Comparison of ENCODE assay signal across 13 mouse cellular contexts in genomic region chr7:66384213-66384612, GRCm38 (mm10). TPM values are rescaled to one million over a fixed set of nuclear protein-coding genes. Genes with fewer than 3 reads are reported as not detected.
DNase-seq lines count a peak whose midpoint lies in the region; ATAC-seq and TF ChIP-seq lines count a peak whose summit lies in the region.
"Had no signal": no experiment of that assay in that cellular context is flagged by ENCODE, and none has a peak within 500 bp of the region (broad histone marks: within the 10 kb centered on the region; RNA-seq: fewer than 3 reads in every experiment).

No protein-coding gene starts in this region.

- peak overlapping the region; percentile 41 for H3K4me3 ChIP-seq in gastrocnemius, adult 2 months
- H3K4me3 ChIP-seq in liver, embryonic 16.5 days (ENCODE audit: low read depth, low read length): no peak overlapping the region
- H3K4me3 ChIP-seq in liver, embryonic 12.5 days: no peak overlapping the region
- H3K4me3 ChIP-seq: erythroblast, embryonic 14.5 days; midbrain, embryonic 15.5 days had no signal

- H3K4me1 ChIP-seq in liver, embryonic 16.5 days (ENCODE audit: control insufficient read depth, low read depth, low read length): peaks cover 7% of the 10 kb centered on the region; the same call in 1 of the 2 replicates
- H3K4me1 ChIP-seq in liver, embryonic 12.5 days: peaks cover 6% of the 10 kb centered on the region

- no peaks in the 10 kb centered on the region for H3K9me3 ChIP-seq in liver, embryonic 16.5 days (replicated peaks; ENCODE audit: control insufficient read depth, low read length)
- H3K9me3 ChIP-seq in liver, embryonic 12.5 days (replicated peaks): no peaks in the 10 kb centered on the region
- H3K9me3 ChIP-seq: midbrain, embryonic 15.5 days had no signal

- ATAC-seq in liver, embryonic 16.5 days (ENCODE audit: low read depth): no peak
- no peak for ATAC-seq in liver, embryonic 12.5 days
- peak; percentile 74 for ATAC-seq in granulocyte monocyte progenitor cell, adult 5-6 weeks (replicated peaks; ENCODE audit: poor library complexity, severe bottlenecking)
- ATAC-seq in neutrophil, adult 5-6 weeks (ENCODE audit: extremely low read depth, insufficient number of reproducible peaks, low FRiP score, poor library complexity, severe bottlenecking): peak; percentile 53; the same call in 1 of the 2 replicates
- no peak for ATAC-seq in erythroid progenitor cell, adult 5-6 weeks (replicated peaks; ENCODE audit: low FRiP score, poor library complexity, severe bottlenecking)
- ATAC-seq: hindbrain, embryonic 16.5 days; midbrain, embryonic 15.5 days had no signal

- TF ChIP-seq CTCF in gastrocnemius, adult 2 months (IDR thresholded peaks at IDR 0.05): no peak

- intact Hi-C loops in gastrocnemius, adult 2 months (cut with DNase I): no loop called here
- intact Hi-C loops in gastrocnemius, postnatal 36 days (cut with DNase I): no loop called here

- H3K36me3 ChIP-seq in liver, embryonic 16.5 days (ENCODE audit: control insufficient read depth, insufficient read depth): no peaks in the 10 kb centered on the region
- peaks cover 10% of the 10 kb centered on the region for H3K36me3 ChIP-seq in liver, embryonic 12.5 days
- H3K36me3 ChIP-seq: midbrain, embryonic 15.5 days had no signal

- peak overlapping the region; percentile 27; the same call in 1 of the 2 replicates for H3K4me2 ChIP-seq in liver, embryonic 16.5 days (ENCODE audit: low read depth, low read length)
- H3K4me2 ChIP-seq in liver, embryonic 12.5 days: no peak overlapping the region
- H3K4me2 ChIP-seq: midbrain, embryonic 15.5 days had no signal

- DNase-seq in gastrocnemius, adult 2 months: no peak
- no peak for DNase-seq in gastrocnemius, postnatal 36 days
- no peak for DNase-seq in layer of hippocampus, postnatal 25 days (ENCODE audit: extremely low spot score in 1 of 2, low spot score in 1 of 2)

- peak overlapping the region; percentile 64 for H3K27ac ChIP-seq in gastrocnemius, adult 2 months
- no peak overlapping the region for H3K27ac ChIP-seq in liver, embryonic 16.5 days (ENCODE audit: low read length)
- no peak overlapping the region for H3K27ac ChIP-seq in liver, embryonic 12.5 days
- H3K27ac ChIP-seq: midbrain, embryonic 15.5 days had no signal

- 34% methylated on average over 5 of the region's 5 CpGs for WGBS in liver, embryonic 16.5 days (ENCODE audit: insufficient replicate concordance)
- WGBS in liver, embryonic 12.5 days (ENCODE audit: insufficient replicate concordance): 55% methylated on average over 5 of the region's 5 CpGs

- no peak overlapping the region for H3K9ac ChIP-seq in liver, embryonic 16.5 days (ENCODE audit: low read depth, low read length)
- H3K9ac ChIP-seq in liver, embryonic 12.5 days: no peak overlapping the region
- H3K9ac ChIP-seq: midbrain, embryonic 15.5 days had no signal

- no peaks in the 10 kb centered on the region for H3K27me3 ChIP-seq in liver, embryonic 16.5 days (ENCODE audit: control insufficient read depth, insufficient read depth, low read depth, low read length)
- no peaks in the 10 kb centered on the region for H3K27me3 ChIP-seq in liver, embryonic 12.5 days (replicated peaks)

RNA-seq across cellular contexts. Expression of gene Lrrk1, which starts 3.9 kb away (rescaled TPM):
- total RNA-seq in gastrocnemius, adult 2 months (2021): 1 to 10 TPM; 3.0 to 6.4 TPM
- 1 to 10 TPM; 3.3 to 4.9 TPM for total RNA-seq in gastrocnemius, postnatal 36 days (2021)
- polyA plus RNA-seq in liver, embryonic 16.5 days (2015; fragmentation: Nextera tagmentation; extraction: Ambion mirVana): 5.0 and 6.7 TPM in 2 replicates
- 6.3 and 7.1 TPM in 2 replicates for polyA plus RNA-seq in liver, embryonic 12.5 days (2016; fragmentation: Nextera tagmentation; extraction: Ambion mirVana)
- total RNA-seq in granulocyte monocyte progenitor cell, adult 5-6 weeks (2014; fragmentation: Nextera tagmentation): 24.7 and 37.1 TPM in 2 replicates
- total RNA-seq in granulocyte monocyte progenitor cell, adult 5-6 weeks (2017): 17.1 and 22.6 TPM in 2 replicates
- 24.3 and 24.6 TPM in 2 replicates for total RNA-seq in neutrophil, adult 5-6 weeks (2017)
- 1 to 10 TPM; 2.4 to 2.9 TPM for total RNA-seq in layer of hippocampus, postnatal 25 days (2021)
- total RNA-seq in erythroid progenitor cell, adult 5-6 weeks (2015; ENCODE audit: low replicate concordance): 1.7 and 2.9 TPM in 2 replicates
- 6.4 and 6.6 TPM in 2 replicates for total RNA-seq in erythroid progenitor cell, adult 5-6 weeks (2017; ENCODE audit: low replicate concordance)

RNA-seq across cellular contexts. Expression of gene Gm10974, which starts 18.5 kb away (rescaled TPM):
- not detected for total RNA-seq in gastrocnemius, adult 2 months (2021)
- total RNA-seq in gastrocnemius, postnatal 36 days (2021): not detected
- polyA plus RNA-seq in liver, embryonic 16.5 days (2015; fragmentation: Nextera tagmentation; extraction: Ambion mirVana): not detected in 2 replicates
- polyA plus RNA-seq in liver, embryonic 12.5 days (2016; fragmentation: Nextera tagmentation; extraction: Ambion mirVana): not detected in 2 replicates
- not detected in 2 replicates for total RNA-seq in granulocyte monocyte progenitor cell, adult 5-6 weeks (2014; fragmentation: Nextera tagmentation)
- not detected in 2 replicates for total RNA-seq in granulocyte monocyte progenitor cell, adult 5-6 weeks (2017)
- not detected in 2 replicates for total RNA-seq in neutrophil, adult 5-6 weeks (2017)
- total RNA-seq in layer of hippocampus, postnatal 25 days (2021): not detected
- total RNA-seq in erythroid progenitor cell, adult 5-6 weeks (2015; ENCODE audit: low replicate concordance): not detected in 2 replicates
- total RNA-seq in erythroid progenitor cell, adult 5-6 weeks (2017; ENCODE audit: low replicate concordance): not detected in 2 replicates
- total RNA-seq: gastrocnemius, adult 8-10 months had no signal
- polyA plus RNA-seq: erythroblast, embryonic 14.5 days; hindbrain, embryonic 16.5 days; midbrain, embryonic 15.5 days; stomach, embryonic 14.5 days had no signal

RNA-seq across cellular contexts. Expression of gene Aldh1a3, which starts 43.1 kb away (rescaled TPM):
- total RNA-seq in gastrocnemius, adult 2 months (2021): 1 to 10 TPM; 2.0 to 2.5 TPM
- total RNA-seq in gastrocnemius, postnatal 36 days (2021): 1 to 10 TPM in 1 of 2 experiments, under 1 TPM in 1; 0.74 to 1.4 TPM
- polyA plus RNA-seq in liver, embryonic 16.5 days (2015; fragmentation: Nextera tagmentation; extraction: Ambion mirVana): 0.73 and 0.78 TPM in 2 replicates
- 1.9 and 2.0 TPM in 2 replicates for polyA plus RNA-seq in liver, embryonic 12.5 days (2016; fragmentation: Nextera tagmentation; extraction: Ambion mirVana)
- 0.15 and 0.86 TPM in 2 replicates for total RNA-seq in granulocyte monocyte progenitor cell, adult 5-6 weeks (2014; fragmentation: Nextera tagmentation)
- not detected in 2 replicates for total RNA-seq in granulocyte monocyte progenitor cell, adult 5-6 weeks (2017)
- total RNA-seq in neutrophil, adult 5-6 weeks (2017): not detected in 2 replicates
- total RNA-seq in layer of hippocampus, postnatal 25 days (2021): 1 to 10 TPM in 1 of 2 experiments, under 1 TPM in 1; 0.87 to 1.3 TPM
- not detected in 2 replicates for total RNA-seq in erythroid progenitor cell, adult 5-6 weeks (2015; ENCODE audit: low replicate concordance)
- not detected in 2 replicates for total RNA-seq in erythroid progenitor cell, adult 5-6 weeks (2017; ENCODE audit: low replicate concordance)
- polyA plus RNA-seq: erythroblast, embryonic 14.5 days had no signal

Comparison
In these comparisons a context has a peak if more than half of its experiments do, and no peak if none do; other contexts are left out.
1. ATAC-seq: peak in granulocyte monocyte progenitor cell, adult 5-6 weeks (single experiment) and neutrophil, adult 5-6 weeks (single experiment); none in liver, embryonic 16.5 days (single experiment), liver, embryonic 12.5 days (single experiment) and erythroid progenitor cell, adult 5-6 weeks (single experiment).